Mouse (Mus musculus) lung, postnatal 25 days (tissue): Measurements from ENCODE around the gene Myh9.

Experiments used
- DNase-seq: peaks from one replicate; pipeline ENCODE4 v3.0.0; 2022; ENCODE audit warnings: low spot score

Myh9 gene

DNA sequence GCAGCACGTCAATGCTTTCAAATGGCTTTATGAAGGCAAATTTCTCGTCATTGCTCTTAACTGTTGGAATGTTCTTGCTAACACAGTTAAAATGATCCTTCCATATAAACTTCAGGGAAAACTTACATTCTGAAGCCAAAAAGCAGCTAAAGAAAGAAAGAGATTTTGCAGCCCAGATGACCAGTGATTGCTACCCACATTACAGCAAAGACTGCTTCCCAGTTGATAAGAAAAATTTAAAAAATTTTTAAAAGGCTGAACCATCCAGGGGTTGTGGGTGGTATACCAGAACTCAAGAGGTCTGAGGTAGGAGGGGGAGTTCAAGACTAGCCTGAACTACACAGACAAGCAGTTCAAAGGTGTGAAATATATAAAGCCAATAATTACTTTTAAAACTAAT, 1.1 kb upstream of the Myh9 start:
- no peak for DNase-seq

DNA sequence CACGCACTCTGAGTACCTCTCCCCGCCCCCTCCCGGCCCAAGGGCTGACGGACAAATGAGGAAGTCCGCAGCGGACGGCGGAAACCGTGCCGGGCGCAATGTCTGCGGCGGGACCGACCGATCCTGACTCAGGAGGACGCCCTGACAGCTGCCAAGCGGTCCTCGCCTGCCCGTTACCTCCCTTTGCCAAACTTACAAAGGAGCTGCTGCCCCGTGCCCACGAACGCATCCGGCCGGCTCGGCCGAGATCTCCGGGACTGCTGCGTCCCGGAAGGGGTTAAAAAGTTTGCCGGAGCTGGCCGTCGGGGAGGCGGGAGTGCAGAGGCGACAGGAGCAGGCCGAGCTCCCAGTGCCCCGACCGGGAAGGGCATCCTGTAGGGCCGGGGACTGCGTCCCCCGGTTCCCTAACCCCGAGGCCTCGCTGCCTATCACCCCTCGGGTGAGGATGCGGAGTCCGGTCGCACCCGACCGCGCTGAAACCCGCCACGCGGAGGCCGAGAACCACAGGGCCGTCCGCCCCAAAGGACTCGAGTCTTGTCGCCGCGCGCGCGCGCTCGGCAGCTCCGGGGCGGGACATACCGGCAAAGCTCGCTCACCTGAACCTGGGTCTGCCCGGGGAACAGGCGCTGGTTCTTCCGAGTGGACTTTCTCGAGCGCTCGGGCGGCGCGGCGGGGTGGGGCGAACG, 471 bp downstream of the Myh9 start:
- peak; percentile 81 for DNase-seq

DNA sequence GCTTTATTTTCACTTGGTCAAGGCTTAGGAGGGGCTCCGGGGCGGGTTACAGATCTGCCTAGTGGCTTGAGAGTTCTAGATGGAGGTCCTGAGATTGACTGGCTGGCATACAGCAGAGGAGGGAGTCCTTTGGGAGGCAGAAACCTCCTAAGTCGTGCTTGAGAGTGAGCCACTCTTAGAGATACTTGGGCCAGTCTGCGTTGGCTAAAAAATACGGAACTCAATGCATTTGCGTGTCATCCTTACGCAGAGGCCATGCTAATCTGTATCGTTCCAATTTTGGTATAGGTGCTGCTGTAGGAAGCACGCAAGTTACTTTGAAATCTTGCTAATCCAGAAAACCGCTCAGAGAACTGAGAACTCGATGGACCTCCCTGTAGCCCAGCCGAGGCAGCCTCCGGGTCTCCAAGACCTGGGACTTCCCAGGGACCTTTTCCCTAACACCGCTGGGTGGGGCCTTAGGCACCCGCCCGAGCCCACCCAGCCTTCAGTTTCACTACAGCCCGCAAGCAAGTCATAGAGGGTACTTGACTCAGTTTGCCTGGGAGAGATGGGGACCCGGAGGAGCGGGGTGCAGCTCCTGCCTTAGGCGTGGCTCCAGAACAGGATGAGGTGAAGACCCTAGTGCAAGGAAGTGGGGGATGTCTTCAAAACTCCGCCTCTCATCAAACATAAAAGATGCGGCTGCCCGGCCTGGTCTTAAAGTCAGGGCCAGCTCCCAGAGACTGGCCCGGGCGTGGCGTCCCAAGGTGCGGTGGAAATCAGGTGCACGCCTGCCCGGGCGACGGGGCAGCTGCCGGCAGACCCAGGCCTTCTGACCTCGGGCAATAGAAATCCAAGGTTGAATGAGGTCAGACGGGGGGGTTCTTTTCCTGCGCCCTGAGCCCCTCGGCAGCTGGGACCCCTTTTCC, 1.3 kb downstream of the Myh9 start:
- DNase-seq, result no peak

DNA sequence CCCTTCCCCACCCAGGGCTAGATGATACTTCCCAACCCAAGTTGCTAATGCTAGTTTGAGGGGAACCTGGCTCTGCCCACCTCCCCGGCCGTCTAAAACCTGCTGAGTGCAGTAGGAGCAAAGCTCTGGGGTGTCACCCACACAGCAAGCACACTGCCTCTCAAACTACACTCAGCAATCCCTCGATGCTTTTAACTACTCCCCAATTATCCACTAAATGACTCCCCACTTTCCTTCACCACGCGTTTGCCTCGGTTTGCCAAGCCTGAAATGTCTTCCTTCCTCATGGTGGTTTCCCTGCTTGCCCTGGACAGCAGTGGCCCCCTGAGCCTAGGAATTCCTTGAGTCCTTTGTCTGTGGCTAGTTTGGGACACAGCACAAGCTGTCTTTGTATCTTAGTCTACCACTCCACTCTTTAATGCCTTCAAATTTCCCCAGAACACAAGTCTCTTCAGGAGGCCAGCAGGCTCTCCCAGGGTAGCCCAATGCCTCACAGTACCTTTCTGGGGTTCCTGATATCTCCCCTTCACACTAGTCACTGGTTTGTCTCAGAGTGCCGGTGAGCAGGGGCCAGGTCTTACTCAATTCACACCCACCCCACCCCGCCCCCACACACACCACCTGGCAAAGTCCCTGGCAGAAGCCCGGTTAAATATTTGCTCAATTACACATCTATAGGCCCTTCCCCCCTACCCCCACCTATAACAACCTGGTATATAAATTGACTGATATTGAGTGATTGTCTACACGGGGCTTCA, 2.3 kb downstream of the Myh9 start:
- no peak for DNase-seq

DNA sequence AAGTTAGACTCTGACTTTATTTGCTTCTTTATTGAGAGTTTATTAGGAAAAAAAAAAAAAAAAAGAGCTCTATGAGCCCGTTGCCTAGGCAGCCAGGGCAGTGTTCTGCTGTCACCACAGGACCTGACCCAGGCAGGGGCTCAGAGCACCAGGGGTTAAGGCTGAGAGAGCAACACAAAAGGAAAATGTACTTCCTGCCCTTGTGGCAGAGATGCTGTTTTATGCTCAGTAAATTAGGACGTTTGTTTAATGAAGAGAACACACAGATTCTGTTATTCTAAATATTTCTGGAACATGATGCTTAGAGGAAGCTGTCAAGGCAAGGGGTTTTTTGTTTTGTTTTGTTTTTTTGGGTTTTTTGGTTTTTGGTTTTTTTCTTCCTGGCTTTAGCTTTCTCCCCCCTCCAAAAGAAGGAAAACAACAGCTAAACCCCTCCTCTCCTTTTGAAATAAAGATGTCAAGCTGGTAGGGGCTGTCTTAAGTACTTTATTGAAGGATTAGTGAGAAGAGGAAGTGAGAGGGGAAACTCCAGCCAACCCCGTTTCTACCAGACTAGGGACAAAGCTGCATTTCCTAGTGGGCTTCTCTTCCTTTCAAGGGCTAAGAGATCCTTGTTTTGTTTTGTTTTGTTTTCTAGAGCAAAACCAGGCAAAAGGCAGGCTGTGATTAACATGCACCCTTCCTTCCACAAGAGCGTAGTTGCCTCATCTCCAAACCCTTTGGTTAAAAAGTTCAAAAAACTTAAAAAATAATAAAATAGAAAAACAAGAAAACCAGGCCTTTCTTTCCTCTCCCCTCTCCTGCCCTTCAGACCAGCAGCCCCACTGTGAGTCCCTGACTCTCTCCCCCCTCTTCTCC, 3.2 kb downstream of the Myh9 start:
- DNase-seq, result no peak

DNA sequence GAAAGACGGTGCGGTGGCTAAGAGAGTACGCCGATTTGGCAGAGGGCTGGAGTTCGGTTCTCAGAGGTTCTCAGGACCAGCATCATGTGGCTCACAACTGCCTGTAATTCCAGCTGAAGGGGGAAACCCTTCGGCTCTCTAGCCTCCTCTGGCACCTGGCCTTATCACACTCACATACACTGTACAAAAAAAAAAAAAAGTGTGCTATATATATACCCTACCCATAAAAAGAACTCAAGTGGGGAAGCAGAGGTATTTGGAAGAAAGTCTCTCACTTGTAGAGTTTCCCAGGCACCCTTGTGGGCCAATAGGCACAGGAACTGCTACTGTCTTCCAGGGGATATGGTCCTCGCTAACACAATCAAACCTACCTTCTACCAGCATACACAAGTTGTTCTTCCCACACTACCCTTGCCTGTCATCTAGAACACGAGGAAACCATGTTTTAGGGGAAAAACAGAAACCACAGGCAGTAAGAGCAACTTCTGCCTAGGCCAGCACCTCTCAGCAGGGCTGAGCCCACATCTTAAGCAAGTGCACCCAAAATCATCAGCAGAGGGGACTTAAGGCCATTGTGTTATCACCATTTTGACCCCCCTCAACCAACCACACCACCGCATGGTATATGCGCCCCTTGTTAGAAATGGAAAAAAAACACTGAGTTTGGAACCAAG, 4.4 kb downstream of the Myh9 start:
- no peak for DNase-seq

DNA sequence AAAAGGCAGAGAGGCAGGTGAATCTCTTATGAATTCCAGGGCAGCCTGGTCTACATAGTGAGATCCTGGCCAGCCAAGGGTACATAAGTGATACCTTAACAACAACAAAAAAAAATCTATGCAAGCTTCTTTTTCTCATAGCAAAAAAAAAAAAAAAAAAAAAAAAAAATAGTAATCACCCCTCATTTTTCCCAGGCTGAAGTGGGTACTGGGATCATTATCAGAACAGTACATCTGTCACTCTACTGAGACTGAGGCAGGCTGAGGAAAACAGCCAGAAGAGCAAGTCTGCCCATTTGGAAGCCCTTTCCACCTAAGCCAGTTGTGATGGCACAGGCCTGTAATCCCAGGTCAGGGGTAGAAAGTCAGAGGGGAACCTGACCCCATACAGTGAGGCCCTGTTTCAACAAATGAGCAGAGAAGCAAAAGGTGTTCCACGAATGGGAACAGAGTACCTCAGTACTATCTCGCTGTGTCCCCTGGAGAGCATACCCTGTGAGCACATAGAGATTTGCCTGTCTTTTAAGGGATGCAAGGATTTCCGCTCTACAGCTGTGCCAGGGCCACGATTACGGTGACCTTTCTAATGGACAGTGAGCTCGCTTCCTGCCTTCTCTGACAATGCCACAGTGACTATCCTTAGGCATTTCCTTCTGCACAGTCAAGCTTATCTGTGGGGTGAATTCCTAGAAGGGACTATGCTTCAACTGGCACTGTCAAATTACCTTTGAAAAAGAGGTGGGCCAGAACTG, 5.1 kb downstream of the Myh9 start:
- no peak for DNase-seq

DNA sequence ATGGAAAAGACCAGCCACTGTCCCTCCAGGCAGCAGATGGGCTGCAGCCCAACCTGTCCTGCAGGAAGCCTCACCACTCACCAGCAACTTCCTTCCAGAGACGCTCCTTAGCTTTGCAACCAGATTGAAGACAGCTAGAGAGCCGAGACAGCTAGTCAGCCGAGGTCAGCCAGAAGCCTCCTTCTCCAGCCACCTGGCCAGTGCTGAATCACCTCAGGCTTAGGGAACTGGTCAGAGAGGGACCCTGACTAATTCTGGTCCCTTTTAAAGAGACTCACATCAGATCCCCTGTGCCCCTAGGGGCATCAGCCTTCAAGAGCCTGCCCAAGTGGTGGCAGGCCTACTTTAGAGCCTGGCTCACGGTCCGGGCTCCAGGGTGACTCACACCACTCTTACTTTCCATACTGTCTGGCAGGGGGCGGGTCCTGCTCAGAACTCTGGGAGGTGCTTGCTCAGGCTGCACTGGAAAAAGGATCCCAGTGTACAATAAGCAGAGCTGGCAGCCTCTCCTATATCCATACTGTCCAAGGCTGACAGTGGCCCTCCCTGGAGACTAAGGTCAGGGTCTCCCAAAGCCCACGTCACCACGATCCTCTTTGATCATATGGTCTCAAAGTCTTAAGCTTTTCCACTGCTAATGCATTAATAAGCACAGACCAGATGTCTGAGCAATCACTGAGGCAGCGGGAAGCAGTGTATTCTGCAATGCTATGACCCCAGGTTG, 5.9 kb downstream of the Myh9 start:
- DNase-seq, result no peak

DNA sequence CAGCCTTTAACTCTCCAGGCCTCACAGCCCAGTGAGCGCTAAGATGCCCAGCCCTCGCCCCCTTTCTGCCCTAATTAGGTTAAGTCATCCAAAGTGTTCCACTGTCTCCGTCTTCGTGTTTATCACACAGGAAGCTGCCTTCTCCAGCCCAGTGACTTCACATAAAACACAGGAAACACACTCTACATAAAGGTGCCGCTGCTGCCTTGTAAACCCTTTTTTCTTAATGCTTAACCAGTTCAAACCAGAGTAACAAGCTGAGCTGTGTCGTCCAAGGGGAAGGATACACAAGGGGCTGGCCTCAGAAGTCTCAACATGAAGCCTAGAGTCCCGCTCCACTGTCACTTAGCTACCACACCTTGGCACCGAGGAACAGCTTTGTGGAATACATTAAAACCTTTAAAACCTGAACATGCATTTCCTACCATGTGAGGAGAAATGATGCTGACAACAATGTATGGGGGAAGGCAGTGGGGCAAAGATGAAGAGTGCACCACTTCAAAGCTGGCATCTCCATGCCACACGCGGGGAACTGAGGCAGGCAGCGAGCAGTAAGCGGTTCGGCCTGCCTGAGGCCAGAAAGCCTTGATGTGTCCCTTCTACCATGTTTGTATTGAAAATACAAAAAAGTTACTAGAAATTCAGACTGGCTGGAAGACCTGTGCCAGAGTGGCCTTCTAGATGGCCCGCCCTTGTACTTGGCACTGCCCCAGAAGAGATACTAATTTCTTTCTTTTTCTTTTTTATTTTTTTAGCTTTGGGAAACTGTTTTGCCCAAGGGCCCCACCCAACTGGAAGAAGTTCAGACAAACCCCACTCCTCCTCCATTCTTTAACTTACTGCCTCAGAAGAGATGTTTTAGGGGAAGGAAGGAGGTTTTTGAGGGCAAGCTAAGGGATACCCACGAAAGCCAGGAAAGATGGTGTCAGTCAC, 7.4 kb downstream of the Myh9 start:
- DNase-seq, result peak; percentile 80

DNA sequence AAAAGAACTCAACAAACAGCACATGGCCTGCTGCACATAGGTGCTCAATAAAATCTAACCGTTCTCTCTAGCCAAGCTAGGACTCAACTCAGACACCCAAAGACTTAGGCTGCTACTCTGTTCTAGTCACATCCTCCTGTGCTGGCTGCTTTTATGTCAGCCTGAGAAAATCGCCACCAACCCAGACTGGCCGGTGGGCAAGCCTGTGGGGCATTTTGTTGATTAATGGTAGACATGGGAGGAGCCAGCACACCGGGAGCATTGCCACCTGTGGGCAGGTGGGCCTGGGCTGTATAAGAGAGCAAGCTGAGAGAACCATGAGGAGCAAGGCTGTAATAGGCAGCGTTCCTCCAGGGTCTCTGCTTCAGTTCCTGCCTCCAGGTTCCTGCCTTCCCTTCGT, 8.2 kb downstream of the Myh9 start:
- no peak for DNase-seq

DNA sequence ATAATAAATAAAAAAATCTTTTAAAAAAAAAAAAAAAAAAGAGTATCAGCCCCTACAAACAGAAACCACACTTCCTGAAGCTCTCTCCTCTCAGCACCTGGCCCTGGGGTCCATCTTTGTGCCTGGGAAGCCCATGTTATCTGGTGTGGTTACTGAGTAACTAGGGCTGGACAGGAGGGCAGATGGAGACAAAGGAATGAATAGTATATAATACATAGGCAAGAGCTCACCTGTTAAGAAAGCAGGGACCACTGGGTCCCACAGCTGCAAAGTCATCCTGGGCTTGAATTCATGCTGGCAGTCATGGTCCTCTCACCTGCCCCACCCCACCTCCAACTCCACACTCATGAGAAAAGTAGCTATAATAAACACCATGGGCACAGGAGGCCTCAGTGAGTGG, 8.9 kb downstream of the Myh9 start:
- DNase-seq, result no peak

DNA sequence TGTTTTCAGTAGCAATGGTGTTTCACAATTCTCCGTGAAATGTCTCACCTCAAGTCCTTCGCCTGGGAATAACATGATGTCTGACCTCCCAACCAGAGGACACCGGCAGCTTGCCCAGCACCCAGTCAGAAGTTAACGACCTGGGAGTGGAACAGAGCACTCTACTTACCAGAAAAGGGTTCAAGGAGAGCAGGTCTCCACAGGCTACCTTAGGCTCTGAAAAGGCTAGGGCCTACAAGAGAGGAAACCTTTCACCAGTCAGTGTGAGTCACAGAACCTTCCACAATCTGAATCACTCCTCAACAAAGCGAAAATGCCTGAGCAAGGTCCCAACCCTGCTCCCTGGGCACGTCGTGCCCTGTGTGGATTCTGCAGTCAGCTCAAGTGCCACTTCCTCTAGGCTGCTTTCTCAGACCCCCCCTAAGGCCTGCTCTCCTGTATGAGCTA, 9.5 kb downstream of the Myh9 start:
- peak; percentile 68 for DNase-seq

DNA sequence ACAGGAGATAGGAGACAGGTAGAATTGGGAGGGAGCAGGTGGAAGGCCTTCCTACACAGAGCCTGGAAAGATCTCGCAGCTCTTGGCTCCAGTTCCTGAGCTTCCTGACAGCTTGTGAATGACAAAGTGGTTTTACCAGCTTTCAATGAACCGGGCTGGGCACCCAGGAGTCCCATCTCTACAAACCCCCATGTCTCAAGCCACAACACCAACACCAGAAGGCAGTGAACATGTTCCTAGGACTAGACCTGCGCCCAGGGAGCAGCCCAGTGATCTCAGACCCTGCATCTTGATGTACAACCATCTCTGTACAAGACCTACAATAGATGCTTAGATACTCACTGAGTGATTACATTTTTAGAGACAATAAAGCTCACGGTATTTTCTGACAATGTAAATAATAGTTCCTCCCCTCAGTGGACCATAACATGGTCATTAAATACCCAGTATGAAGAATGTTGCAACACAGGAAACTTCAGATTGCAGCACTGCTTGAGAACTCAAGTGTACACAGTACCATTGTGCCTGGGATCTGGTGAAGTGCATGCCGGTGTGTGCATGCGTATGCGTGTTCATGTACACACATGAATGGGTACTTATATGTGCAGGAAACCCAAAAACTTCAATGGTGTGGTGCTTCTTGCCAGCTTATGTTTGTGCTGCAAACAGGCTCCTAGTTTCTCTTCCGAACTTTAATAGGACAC, 10.1 kb downstream of the Myh9 start:
- DNase-seq, result no peak

DNA sequence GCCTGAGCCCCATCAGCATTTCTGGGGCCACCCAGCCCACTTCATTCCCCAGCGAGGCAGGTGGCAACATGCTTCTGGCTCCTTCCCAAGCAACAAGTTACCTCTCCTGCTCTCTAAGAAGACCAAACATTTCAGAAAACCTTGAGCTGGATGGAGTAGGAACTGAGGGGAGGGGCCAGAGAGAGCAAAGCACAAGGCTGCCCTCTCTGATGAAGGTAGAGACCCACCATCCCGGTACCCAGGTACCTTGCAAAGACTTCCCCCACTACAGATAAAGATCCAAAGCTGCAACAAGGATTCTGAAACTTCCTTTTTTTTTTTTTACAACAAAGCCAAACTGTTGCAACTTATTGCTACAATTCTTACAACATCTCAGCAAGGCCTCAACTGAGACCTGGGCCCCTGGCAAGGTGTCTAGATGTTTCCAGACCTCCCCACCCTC, 10.8 kb downstream of the Myh9 start:
- DNase-seq, result peak; percentile 67

DNA sequence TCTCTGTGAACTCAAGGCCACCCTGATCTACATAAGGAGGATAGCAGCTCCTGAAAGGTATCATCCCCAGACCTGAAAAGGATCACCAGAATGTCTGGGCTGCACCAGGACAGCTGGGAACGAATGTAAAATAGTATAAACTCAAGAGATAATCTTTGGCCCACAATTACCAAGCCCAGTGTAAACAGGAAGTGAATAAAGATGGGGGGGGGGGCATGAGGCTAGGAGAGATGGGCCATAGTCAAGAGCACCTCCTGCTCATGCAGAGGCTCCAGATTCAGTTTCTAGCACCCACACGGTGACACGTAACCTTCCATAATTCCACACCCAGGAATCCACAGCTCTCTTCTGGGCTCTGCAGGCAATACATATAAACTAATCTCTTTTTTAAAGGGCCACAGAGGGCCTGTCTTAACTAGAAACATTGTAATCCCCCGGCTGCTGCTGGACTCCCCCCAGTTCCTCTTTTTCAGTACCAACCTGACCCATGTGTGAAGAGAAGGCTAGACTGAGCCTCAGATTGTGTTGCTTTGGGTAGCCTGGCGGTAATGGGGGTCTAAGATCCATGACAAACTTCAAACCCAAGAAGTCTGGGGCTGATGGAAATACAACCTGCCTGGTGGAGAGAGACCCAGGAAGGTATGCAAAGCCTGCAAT, 11.4 kb downstream of the Myh9 start:
- DNase-seq, result no peak

DNA sequence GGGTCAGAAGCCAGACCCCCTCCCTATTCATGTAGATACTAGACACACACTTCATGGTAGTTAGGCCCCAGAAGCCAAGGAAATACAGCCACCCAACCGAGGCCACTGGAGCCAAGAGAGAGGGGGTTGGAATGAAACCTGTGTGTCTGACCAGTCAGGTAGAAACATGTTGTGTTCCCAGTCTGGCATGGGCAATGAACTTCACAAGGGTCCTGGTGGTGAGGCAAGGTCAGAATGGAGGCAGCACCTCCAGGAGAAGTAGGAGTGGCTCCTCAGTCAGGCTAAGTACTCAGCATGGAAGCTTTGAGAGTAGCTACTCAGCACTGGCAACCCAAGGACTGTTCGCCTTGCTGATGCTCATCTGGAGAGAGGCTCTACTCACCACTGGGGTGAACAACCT, 12.4 kb downstream of the Myh9 start:
- DNase-seq, result no peak

DNA sequence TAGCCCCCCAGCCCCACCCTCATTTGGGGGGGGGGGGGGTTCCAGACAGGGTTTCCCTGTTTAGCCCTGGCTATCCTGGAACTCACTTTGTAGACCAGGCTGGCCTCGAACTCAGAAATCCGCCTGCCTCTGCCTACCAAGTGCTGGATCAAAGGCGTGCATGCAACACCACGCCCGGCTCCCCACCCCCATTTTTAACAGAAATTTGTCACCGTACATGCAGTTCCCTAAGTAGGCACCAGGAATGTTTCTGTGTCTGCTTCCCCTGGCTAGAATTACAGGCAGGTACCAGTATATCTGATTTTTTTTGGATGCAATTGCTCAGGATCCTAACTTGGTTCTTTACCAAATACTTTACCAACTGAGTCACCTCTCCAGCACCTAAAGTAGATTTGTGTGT, 13.1 kb downstream of the Myh9 start:
- DNase-seq, result no peak
